Mouse (Mus musculus): ENCODE measurements around the gene Dock9. TPM values are rescaled to one million over a fixed set of nuclear protein-coding genes. Genes with fewer than 3 reads are reported as not detected.

Dock9 gene
- polyA plus RNA-seq, 1 experiment, result 0.04 TPM

DNA sequence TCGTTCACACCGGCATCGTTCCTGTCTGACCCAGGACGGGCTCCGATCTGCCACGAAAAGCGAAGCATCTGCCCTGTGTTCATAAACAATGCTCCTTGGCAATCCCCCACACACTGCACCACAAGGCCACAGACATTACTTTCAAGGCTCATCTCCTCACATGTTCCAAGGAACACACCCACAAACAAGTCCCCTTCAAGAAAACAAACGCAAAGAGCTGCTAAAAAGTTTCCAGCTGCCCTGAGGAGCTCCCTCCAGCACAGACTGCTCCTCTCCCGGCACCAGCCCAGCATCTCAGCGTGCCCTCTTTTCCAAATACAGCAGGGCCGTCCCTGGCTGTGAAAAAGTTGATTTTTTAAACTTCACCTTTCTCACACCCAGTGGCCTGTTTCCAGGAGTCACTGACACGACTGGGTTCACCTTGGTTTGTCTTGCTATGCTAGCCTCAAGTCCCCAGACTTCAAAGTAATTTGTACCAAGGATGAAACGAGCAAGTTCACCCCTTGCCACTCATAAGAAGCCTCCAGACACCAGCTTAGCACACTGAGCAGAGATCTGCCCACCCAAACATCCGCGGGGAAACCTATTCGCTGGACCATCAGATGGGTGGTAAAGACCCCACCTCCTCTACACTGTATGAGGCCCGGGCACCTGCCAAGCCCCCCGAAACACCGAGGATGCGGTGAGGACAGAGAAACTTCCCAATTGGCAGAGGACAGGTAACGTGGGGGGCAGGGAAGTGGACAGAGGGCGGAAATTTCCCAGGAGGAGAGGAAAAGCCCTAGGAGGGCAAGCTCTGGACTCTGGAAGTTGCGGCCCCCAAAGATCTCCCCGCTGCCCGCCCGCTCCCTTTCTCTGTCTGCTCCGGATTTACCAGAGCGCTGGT lies 823 bp downstream of the Dock9 start:
- peaks cover 27% of the 10 kb centered on the region for H3K27me3 ChIP-seq (ENCODE audit: control insufficient read depth)
- H3K36me3 ChIP-seq (ENCODE audit: control insufficient read depth), result no peaks in the 10 kb centered on the region
- H3K4me3 ChIP-seq (replicated peaks), result peak overlapping the region; percentile 67
- TF ChIP-seq TAL1 (IDR thresholded peaks at IDR 0.05; ENCODE audit: low read length) (no peak), GATA1 (IDR thresholded peaks at IDR 0.05; ENCODE audit: low read length) (no peak)
- peaks cover 31% of the 10 kb centered on the region for H3K4me1 ChIP-seq (ENCODE audit: control insufficient read depth)
- no peaks in the 10 kb centered on the region for H3K9me3 ChIP-seq (ENCODE audit: control insufficient read depth, low read length)

DNA sequence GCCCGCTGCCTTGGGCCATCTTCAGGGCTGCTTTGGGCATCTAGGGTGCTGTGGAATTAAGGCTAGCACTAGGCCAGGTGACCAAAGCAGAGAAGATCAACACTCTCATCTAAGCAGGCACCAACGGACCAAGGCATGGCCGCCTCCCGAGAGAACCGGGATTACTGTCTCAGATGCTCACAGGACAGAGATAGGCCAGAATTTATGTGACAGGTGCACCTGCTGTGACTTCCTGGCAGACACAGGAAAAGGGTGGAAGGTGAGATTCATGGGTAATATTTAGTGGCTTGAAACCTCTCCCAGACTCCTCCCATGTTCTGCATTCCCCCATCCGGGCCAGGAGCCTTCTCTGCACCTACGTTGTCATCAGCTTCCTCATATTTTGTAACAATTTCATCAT lies 2.1 kb downstream of the Dock9 start:
- no peaks in the 10 kb centered on the region for H3K36me3 ChIP-seq (ENCODE audit: control insufficient read depth)
- peaks cover 27% of the 10 kb centered on the region for H3K27me3 ChIP-seq (ENCODE audit: control insufficient read depth)
- no peaks in the 10 kb centered on the region for H3K9me3 ChIP-seq (ENCODE audit: control insufficient read depth, low read length)
- H3K4me1 ChIP-seq (ENCODE audit: control insufficient read depth), result peaks cover 31% of the 10 kb centered on the region
- TF ChIP-seq GATA1 (IDR thresholded peaks at IDR 0.05; ENCODE audit: low read length) (no peak), TAL1 (IDR thresholded peaks at IDR 0.05; ENCODE audit: low read length) (no peak)
- no peak overlapping the region for H3K4me3 ChIP-seq (replicated peaks)

DNA sequence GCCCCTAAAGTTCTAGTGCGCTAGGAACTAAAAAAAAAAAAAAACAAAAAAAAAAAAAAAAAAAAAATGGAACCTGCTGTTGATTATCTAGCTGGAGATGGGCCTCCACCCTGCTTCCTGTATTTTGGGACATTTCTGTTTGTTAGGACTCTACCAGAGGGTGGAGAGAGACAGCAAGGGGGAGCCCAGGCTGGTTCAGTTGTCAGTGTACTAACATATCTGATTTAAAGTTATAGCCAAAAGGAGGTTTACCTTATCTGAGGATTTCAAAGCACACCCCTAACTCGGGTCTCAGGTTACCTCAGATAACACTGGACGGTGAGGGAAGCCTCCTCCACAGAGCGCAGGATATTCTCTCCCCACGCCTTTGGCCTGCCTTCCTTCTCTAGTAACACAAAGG lies 4.0 kb downstream of the Dock9 start:
- no peaks in the 10 kb centered on the region for H3K36me3 ChIP-seq (ENCODE audit: control insufficient read depth)
- no peaks in the 10 kb centered on the region for H3K9me3 ChIP-seq (ENCODE audit: control insufficient read depth, low read length)
- H3K4me1 ChIP-seq (ENCODE audit: control insufficient read depth), result peaks cover 26% of the 10 kb centered on the region
- H3K27me3 ChIP-seq (ENCODE audit: control insufficient read depth), result peaks cover 27% of the 10 kb centered on the region
- no peak overlapping the region for H3K4me3 ChIP-seq (replicated peaks)
- TF ChIP-seq GATA1 (IDR thresholded peaks at IDR 0.05; ENCODE audit: low read length) (no peak), TAL1 (IDR thresholded peaks at IDR 0.05; ENCODE audit: low read length) (no peak)

DNA sequence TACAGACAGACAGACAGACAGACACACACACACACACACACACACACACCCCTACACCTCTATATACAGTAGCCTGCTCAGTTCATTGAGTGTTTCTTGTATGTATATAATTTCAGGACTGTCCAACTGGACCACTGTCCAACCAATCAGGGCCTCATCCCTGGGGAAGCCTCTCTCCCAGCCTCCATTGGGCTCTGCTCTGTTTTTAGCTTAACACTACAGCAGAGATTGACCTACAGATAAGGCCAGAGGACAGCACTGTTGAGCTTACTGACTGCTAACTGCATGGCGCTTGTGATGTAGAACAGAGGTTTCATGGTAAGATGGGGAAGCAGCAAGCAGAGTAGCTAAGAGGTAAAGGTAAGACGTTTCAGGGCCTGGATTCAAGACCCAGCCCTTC lies 5.7 kb downstream of the Dock9 start:
- no peaks in the 10 kb centered on the region for H3K36me3 ChIP-seq (ENCODE audit: control insufficient read depth)
- peaks cover 9% of the 10 kb centered on the region for H3K4me1 ChIP-seq (ENCODE audit: control insufficient read depth)
- H3K4me3 ChIP-seq (replicated peaks), result no peak overlapping the region
- H3K9me3 ChIP-seq (ENCODE audit: control insufficient read depth, low read length), result no peaks in the 10 kb centered on the region
- peaks cover 16% of the 10 kb centered on the region for H3K27me3 ChIP-seq (ENCODE audit: control insufficient read depth)
- peak; percentile 54; the same call in 1 of the 2 replicates for TF ChIP-seq GATA1 (IDR thresholded peaks at IDR 0.05; ENCODE audit: low read length)
- no peak for TF ChIP-seq TAL1 (IDR thresholded peaks at IDR 0.05; ENCODE audit: low read length)

DNA sequence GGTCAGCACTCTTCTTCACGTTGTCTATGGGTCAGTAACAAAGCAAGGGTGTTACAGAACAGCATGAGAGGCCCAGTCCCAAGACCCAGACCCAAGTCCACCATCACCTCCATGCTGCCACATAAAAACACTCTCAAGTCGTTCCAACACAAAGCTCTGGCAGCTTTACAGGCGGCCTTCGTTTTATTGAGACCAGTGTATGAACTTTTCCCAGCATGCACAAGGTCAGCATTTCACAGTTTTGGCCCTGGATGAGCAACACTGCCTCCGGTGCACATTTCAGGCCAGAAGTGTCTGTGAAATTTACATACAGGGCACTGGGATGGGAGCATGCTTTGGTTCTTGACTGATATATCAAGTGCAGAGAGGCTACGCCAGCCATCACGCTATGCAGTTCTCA lies 6.5 kb downstream of the Dock9 start:
- TF ChIP-seq TAL1 (IDR thresholded peaks at IDR 0.05; ENCODE audit: low read length), result no peak
- TF ChIP-seq GATA1 (IDR thresholded peaks at IDR 0.05; ENCODE audit: low read length), result no peak
- Histone ChIP-seq H3K4me3 (replicated peaks) (no peak overlapping the region), H3K27me3 (ENCODE audit: control insufficient read depth) (peaks cover 8% of the 10 kb centered on the region), H3K4me1 (ENCODE audit: control insufficient read depth) (peaks cover 5% of the 10 kb centered on the region), H3K36me3 (ENCODE audit: control insufficient read depth) (no peaks in the 10 kb centered on the region), H3K9me3 (ENCODE audit: control insufficient read depth, low read length) (no peaks in the 10 kb centered on the region)

DNA sequence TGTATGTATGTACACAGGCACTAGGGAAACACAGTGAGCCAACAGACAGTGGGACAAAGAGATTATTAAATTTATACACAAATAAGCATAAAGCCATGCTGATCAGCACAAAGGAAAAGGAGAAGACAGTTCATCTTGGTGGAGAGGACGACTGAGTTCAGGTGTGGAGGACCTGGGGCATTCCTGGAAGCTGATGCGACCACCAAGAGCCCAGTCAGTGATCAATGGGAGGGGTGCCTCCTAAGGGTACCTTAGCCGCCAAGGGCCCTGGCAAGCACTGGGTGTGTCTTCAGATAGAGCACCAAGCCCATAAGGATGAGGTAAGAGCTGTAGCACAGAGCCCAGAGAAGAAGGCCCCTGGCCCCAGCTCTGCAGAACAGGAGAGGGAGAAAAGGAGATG lies 8.4 kb downstream of the Dock9 start:
- no peak for TF ChIP-seq GATA1 (IDR thresholded peaks at IDR 0.05; ENCODE audit: low read length)
- TF ChIP-seq TAL1 (IDR thresholded peaks at IDR 0.05; ENCODE audit: low read length), result no peak
- Histone ChIP-seq H3K36me3 (ENCODE audit: control insufficient read depth) (no peaks in the 10 kb centered on the region), H3K27me3 (ENCODE audit: control insufficient read depth) (no peaks in the 10 kb centered on the region), H3K4me3 (replicated peaks) (no peak overlapping the region), H3K9me3 (ENCODE audit: control insufficient read depth, low read length) (no peaks in the 10 kb centered on the region), H3K4me1 (ENCODE audit: control insufficient read depth) (peaks cover 5% of the 10 kb centered on the region)

DNA sequence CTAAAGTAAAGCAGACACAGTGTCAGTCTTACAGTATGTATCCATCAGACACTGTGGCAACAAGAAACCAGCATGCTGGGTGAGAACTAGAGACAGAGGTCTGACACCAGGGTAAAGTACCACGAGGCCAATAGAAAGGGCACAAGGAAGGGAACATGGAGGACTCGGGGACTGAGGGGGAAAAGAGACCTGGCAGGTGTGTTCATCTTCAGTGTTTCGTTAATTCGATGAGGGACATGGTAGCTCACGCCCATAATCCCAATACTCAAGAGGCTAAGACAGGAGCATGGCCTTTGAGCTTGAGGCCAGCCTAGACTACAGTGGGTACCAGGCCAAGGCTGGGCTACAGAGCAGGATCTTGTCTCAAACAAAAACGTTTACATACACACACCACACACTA lies 9.2 kb downstream of the Dock9 start:
- Histone ChIP-seq H3K27me3 (ENCODE audit: control insufficient read depth) (no peaks in the 10 kb centered on the region), H3K4me3 (replicated peaks) (no peak overlapping the region), H3K4me1 (ENCODE audit: control insufficient read depth) (no peaks in the 10 kb centered on the region), H3K9me3 (ENCODE audit: control insufficient read depth, low read length) (no peaks in the 10 kb centered on the region), H3K36me3 (ENCODE audit: control insufficient read depth) (no peaks in the 10 kb centered on the region)
- TF ChIP-seq TAL1 (IDR thresholded peaks at IDR 0.05; ENCODE audit: low read length) (no peak), GATA1 (IDR thresholded peaks at IDR 0.05; ENCODE audit: low read length) (no peak)

DNA sequence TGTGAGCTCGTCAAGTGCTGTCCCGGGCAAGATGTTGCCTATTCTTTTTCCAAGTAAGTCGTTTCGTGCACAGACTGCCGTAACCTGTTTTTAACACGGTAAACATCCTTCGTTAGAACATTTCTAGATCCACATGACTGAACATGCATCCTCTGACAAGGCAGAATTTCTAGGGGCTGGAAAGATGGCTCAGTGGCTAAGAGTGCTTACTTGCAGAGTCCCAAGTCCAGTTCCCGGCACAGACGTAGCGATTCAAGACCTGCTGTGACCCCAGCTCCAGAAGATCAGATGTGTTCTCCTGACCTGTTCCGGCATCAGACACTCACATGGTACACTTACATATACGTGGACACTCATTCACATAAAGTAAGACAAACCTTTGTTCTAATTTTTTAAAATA lies 10.2 kb downstream of the Dock9 start:
- H3K9me3 ChIP-seq (ENCODE audit: control insufficient read depth, low read length), result no peaks in the 10 kb centered on the region

DNA sequence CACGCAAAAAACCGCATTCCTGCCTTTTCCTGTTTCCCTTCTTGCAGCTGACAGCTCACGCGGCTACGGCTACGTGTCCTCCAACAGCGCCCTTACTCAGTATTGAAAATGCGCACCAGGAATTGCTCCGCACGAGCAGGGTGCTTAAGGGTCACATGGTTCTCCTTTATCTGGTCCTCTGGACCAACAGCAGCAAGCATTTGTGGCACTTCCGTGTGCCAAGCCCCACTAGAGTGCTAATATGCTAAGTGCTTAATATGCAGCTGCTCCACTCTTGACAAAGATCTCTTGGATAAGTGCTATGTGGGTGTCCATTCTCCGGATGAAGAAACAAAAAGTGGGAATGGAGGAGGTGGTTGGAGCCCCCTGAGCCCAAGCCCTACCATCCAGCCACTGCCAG lies 10.7 kb downstream of the Dock9 start:
- Histone ChIP-seq H3K36me3 (ENCODE audit: control insufficient read depth) (no peaks in the 10 kb centered on the region), H3K27me3 (ENCODE audit: control insufficient read depth) (no peaks in the 10 kb centered on the region), H3K4me1 (ENCODE audit: control insufficient read depth) (no peaks in the 10 kb centered on the region), H3K4me3 (replicated peaks) (no peak overlapping the region), H3K9me3 (ENCODE audit: control insufficient read depth, low read length) (no peaks in the 10 kb centered on the region)
- TF ChIP-seq TAL1 (IDR thresholded peaks at IDR 0.05; ENCODE audit: low read length) (no peak), GATA1 (IDR thresholded peaks at IDR 0.05; ENCODE audit: low read length) (no peak)

More for the DNA sequence above, 10.2 kb downstream of the Dock9 start:
- no peak for TF ChIP-seq TAL1 (IDR thresholded peaks at IDR 0.05; ENCODE audit: low read length)
- no peak for TF ChIP-seq GATA1 (IDR thresholded peaks at IDR 0.05; ENCODE audit: low read length)
- no peaks in the 10 kb centered on the region for H3K36me3 ChIP-seq (ENCODE audit: control insufficient read depth)
- H3K27me3 ChIP-seq (ENCODE audit: control insufficient read depth), result no peaks in the 10 kb centered on the region
- no peaks in the 10 kb centered on the region for H3K4me1 ChIP-seq (ENCODE audit: control insufficient read depth)
- H3K4me3 ChIP-seq (replicated peaks), result no peak overlapping the region

Measured in erythroblast, embryonic 14.5 days (primary cell).